Mouse (Mus musculus) erythroblast, adult 5-6 weeks (primary cell): ENCODE measurements around the gene Prc1. TPM values are rescaled to one million over a fixed set of nuclear protein-coding genes. Genes with fewer than 3 reads are reported as not detected.
"Not testable (repeated sequence)": the region's sequence is repeated elsewhere in the genome, so short reads cannot be mapped to it uniquely, and the experiment has no call there.

Experiments
- ATAC-seq: replicated peaks from 2 replicates; pipeline ENCODE4 v1.8.0; 2016; ENCODE audit warnings: moderate number of reproducible peaks, mild to moderate bottlenecking, moderate TSS enrichment, inconsistent platforms; ENCODE audit not compliant: poor library complexity, low FRiP score, severe bottlenecking
- total RNA-seq, 2 experiments: library from RNA; stranded (forward) in 1 of 2; stranded (reverse) in 1 of 2; fragments of 150-400 nt in 1 of 2; fragments of 200-764, 138-1000 nt in 1 of 2; gene quantifications; 2 replicates each; pipeline versions ENCODE4 v1.2.3 to v1.2.4; 2015 to 2017; ENCODE audit warnings: low replicate concordance in 2 of 2

Gene Prc1
- total RNA-seq, 2 experiments from 2014 or later: 74.7 to 188 TPM

DNA sequence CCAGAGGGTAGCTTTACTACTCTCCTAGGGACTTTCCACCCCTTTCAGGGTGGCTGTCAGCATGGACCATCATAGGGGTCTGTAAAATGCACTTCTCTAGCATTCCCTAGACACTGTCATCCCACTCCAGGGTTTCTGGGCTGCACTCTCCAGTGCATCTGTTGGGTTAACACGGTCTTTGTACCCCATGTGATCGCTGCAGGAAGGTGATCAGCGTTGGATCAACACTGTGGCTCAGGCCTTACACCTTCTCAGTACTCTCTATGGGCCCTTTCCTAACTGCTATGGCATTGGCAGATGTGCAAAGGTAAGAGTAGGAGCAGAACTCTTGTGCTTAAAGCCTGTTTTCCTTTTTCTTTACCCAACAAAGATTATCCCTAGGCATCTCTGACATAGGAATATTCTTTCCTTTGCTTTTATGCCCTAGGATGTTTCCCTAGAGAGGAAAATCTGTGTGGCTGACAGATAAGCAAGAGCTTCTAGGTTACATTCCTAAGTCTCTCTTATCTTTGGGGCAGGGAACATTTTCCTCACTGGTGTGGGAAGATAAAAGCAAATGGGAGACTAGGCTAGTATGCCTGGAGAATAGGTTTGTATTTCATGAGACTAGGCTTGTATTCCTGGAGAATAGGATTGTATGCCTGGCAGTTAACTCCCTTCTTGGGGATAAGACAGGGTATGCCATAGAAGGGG is 10.9 kb upstream of the Prc1 start:
- no peak for ATAC-seq

DNA sequence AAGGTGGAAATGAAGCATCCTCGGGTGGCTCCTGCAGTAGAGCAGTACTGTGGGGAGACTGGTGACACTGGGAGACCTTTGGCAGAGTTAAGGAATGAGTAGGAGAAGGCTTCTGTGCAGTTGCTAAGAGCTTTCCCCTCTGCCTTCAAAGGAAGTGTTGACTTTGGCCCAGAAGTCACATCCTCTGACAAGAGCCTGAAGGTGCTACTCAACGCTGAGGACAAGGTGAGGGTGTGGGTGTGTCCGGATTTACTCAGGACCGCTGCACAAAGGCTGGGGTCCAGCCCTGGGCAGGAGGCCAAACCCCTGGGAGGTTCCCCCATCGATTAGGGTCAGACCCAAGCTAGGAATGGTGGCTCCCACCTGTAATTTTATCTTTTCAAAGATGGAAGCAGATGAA is 9.9 kb upstream of the Prc1 start:
- no peak for ATAC-seq

DNA sequence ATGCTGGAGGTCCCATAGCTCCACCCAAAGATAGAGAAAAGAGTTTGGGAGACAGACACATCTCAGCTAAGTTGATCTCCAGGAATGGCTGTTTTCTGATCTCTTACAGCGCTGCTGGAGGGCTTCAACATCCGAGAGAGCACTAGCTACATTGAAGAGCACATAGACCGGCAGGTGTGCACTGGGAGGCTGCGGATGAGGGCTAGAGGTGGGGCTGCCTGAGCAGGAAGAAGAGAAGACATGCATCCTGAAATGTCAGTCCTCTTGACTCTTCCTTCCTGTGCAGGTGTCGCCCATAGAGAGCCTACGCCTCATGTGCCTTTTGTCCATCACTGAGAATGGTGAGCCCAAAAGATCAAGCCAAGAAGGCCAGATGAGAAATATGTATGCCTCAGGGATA is 8.5 kb upstream of the Prc1 start:
- ATAC-seq: no peak

DNA sequence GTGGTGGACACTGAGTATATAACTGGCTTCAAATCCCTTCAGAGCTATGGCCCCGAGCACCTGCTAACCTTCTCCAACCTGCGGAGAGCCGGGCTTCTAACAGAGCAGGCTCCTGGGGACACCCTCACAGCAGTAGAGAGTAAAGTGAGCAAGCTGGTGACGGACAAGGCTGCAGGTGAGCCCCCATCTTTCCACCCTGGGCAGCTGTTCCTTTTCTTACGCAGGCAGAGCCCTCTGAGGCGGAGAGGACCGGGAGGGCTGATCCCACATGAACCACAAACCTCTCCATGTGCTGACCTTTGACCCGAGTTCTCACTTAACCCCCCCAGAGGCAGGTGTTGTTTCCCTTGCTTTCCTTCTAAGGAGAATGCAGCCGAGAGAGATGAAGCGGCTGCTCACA is 6.5 kb upstream of the Prc1 start:
- ATAC-seq: no peak

DNA sequence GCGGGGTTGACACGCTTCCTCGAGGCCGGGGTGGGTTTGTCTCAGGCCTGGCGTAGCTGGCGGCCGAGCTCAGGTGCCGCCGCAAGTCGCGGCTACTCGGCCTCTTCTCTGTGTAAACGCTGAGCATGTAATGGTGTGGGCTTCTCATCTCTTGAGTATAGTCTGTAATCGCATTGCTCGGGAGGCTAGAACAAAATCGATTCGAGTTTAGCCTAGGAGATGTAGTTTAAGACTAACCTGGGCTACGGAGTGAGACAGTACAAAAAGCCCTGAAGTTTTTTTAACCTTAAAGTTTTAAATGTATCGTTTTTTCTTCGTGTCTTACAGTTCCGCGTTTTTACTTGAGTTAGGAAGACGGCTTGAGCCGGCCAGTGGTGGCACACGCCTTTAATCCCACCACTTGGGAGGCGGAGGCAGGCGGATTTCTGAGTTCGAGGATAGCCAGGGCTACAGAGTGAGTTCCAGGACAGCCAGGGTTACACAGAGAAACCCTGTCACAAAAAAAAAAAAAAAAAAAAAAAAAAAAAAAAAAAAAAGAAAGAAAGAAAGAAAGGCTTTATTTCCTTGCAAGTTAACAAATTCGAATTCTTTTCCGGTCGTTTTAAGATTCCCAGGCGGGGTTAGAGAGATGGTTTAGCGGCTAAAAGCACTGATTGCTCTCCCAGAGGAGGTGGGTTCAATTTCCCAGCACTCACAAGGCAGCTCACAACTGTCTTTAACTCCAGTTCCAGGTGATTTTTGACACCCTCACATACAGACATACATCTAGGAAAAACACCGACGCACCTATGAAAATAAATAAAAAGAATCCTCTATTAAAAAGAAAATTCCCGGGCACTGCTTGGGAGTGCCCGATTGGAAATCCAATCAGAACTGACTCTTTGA is 756 bp downstream of the Prc1 start:
- no peak for ATAC-seq

DNA sequence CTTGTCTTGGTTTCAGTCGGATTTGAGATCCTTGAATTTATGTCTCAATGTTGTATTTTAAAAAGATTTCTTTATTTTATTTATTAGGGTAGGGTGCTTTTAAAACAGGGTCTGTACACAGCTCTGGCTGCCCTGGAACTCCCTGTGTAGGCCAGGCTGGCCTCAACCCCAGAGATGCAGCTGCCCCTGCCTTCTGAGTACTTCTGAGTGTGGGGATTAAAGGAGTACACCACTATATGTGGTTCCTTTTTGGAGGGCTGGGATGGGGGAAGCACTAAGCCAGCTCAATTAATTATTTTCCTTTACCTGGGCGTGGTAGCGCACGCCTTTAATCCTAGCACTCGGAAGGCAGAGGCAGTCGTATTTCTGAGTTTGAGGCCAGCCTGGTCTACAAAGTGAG is 2.2 kb downstream of the Prc1 start:
- no peak for ATAC-seq

DNA sequence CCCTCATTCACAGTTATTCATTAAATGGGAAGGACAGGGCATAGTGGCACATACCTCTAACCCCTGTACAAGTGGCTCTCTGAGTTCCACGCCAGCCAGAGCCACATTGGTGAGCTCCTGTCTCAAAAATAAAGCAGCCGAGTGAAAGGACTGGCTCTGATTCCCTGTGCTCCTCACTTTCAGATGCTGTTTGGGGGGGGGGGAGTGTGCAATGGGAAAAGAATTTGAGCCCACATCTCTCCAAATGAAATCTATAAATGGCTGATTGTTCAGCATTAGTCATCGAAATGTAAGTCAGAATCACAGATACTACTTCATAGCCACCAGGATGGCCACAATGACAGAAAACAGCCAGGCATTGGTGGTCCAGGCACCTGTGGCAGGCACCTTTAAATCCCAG is 2.8 kb downstream of the Prc1 start:
- ATAC-seq: no peak

DNA sequence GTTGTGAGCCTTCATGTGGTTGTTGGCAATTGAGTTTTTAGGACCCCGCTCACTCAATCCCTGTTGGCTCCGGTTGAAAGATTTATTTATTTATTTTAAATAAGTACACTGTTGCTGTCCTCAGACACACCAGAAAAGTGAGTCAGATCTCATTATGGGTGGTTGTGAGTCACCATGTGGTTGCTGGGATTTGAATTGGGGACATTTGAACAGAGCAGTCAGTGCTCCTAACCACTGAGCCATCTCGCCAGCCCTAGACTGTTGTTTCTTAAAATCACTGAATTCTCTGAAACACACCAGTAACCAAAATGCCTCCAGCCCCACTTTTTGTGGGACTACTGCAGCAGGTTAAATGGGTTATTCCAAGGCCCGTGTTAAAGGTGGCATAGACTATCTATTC is 4.5 kb downstream of the Prc1 start:
- no peak for ATAC-seq

DNA sequence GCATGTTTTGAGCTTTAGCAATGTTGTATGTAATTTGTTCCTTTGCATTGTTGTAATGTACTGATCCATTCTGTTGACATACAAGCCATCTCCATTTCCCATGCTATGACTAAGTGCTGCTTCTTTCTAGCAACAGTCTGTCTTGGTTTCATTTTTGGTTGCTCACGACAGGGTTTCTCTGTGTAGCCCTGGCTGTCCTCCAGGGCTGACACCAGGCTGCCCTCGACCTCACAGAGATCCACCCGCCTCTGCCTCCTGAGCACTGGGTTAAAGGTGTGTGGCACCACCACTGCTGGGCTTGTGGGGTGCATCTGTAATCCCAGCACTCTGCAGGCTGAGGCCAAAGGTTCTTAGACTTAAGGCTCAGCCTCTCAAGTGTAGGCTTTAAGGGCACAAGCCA is 5.3 kb downstream of the Prc1 start:
- no peak for ATAC-seq

DNA sequence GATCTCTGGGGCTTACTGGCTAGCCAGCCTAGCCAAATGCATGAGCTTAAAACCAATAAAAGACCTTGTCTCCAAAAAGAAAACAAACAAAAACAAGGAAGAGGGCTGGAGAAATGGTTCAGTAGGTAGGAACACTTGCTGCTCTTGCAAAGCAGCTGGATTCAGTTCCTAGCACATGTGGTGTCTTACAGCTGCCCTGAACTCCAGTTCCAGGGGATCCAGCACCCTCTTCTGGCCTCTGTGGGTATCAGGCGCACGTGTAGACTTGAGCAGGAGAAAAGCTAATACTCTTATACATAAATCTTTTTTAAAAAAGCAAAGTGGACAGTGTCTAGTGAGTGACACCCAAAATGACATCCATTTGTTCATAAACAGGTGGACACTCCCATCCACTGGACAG is 7.3 kb downstream of the Prc1 start:
- no peak for ATAC-seq

DNA sequence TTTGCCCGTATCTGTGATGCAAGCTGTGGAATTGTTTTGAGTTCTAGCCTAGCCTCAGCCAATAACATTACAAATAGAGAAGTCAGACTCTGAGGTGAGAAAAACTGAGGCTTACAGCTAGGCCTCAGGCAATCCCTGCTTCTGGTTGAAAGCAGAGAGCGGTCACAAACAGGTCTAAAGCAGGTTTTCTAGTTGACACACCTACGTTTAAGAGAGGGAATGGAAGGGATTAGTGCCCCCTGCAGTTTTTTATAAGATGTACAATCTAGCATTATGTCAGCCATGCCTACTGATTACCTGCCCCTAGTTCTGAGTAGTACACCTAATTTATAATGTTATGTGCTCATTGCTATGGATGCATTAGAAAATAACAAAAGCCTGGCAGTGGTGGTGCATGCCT is 13.5 kb downstream of the Prc1 start:
- no peak for ATAC-seq

DNA sequence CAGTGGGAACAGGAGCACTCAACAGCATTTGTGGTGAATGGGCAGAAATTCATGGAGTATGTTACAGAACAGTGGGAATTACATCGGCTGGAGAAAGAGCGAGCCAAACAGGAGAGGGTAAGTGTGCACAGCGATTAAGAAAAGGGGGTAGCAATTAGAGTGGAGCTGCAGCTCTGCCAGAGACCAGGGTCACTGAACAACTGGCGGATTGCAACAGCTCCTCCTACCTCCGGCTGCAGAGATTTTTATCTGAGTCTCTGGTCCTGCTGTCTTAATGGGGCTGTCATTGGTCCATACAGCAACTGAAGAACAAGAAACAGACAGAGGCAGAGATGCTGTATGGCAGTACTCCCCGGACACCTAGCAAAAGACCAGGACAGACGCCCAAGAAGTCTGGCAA is 16.5 kb downstream of the Prc1 start:
- no peak for ATAC-seq

DNA sequence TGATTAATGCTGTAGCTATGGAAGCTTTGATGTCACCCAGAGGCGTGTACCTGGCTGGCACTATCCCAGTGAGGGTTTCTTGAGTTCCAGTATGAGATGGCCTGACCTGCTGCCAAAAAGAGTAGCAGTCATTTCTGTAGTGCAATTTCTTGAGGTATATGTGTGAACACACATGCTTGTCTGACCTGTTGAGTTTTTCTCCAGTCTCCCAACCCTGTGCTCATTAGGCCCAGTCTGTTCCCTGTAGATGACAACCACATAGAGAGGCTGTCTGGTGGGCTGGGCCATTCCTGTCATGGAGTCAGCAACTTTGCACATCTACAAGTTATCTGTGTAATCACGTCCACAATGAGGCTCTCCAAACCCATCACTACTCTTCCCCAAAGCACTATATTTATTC is 21.5 kb downstream of the Prc1 start:
- no peak for ATAC-seq

DNA sequence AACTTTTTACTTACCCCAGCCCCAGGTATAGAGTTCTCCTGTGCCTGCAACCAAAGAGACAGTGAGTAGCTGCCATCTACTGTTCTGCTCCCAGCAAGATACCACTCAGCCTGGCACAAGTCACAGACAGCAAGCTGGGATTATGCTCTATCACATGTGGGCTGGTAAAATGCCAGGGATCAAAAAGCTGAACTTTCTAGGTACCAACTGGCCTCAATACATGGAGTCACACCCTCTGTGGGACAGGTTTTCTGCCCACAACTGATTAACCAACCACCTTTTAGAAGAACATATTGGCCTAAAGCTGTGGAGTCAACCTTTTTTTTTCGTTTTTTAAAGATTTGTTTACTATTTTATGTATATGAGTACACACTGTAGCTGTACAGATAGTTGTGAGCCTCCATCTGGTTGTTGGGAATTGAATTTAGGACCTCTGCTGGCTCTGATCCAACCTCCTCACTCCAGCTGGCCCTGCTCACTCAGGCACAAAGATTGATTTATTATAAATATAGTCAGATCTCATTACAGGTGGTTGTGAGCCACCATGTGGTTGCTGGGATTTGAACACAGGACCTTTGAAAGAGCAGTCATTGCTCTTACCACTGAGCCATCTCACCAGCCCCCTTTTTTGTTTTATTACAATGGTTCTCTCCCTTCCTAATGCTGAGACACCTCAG is 23.3 kb downstream of the Prc1 start:
- ATAC-seq: no peak

DNA sequence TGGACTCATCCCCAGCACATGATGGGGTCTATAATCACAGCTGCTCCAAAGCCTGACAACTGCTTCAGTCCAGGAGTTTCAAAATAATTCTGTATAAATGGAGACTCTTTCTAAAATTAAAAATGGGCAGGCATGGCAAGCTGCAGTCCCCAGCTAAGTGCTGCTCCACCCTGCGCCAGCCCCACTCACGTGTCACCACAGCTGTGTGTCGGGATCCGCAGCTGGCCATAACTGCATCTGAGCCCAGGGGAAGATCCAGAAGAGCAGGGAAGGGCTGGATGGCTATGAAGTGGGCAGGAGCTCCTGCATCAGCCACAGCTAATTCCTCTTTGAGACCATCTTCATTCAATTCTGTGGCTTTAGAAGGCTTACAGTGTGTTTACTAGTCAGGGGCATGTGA is 24.4 kb downstream of the Prc1 start:
- ATAC-seq: no peak

DNA sequence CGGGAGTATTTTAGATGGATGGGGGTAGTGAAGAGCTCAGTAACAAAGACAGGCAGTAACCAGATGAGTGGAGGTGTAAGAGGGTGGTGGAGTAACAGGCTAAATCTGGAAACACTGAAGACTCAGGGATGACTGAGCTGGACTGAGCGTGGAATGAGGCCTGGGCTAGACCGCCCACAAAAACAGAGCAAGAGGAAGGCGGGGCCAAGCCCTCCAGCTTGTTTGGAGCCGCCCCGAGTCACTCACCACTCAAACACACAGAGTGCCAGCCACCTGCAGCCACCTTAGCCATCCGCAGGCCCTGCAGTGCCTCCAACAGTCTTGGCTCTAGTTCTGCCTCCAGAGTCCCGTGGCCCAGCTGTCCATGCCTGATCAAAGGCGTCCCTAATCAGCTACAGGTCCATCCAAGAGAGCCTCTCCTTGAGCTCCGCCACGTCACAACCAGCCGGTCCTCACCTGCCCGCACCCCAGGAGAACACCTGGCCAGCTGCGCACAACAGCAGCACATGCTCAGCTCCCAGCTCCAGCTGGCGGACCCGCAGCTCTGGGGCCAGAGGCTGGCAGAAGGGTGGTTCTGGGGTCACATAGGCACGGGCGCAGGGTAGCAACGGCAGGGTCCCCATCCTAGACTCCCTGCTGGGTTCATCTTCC is 25.7 kb downstream of the Prc1 start:
- ATAC-seq: no peak

DNA sequence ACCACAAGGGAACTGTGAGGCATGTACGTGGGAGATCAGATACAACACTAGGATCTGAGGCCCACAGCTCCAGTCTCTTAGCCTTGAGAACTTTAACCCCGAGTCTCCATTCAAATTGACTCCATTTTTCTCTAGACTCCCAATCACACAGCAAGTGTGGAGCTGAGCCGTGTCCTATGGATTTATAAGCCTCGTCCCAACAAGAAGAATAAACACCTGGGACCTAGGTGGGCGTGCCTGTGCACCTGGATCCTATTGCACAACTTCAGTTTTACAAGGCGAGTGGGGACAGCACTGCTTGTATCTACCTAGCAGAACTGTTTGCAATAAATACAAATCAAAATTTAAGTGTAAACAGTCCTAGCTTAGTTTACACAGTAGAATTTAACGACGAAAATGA is 29.1 kb downstream of the Prc1 start:
- ATAC-seq: no peak

DNA sequence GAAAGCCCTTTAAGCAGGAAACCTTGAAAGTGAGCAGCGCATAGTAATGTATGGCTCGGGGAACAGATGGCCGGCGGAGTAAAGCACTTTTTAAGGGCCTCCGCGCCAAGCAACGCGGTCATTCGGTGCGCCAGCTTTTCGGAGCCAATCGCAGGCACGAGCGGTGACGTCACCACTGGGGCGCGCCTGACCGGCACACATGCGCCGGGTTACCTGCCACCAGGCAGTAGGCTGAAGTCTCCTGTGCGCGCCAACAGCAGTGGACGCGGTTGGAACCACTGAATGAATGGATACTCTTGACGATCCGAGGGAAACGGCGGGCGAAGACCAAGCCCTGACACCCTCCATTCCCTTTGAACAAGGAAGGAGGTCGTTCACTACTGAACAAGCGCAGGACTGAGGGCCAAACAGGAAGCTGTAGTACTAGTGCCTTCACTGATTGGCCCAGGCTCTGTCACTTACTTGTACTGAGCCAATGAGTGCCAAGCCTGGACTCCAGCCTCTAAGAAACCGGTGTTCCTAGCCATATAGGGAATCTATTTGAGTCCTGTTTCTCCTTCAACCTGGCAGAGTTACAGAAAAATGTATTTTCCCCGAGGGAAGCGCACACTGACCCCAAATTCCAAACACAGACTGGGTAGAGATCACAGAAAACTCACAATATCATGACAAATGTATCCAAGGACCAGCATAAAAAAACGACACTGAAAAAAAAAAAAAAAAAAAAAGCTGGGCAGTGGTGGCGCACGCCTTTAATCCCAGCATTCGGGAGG is 30.0 kb downstream of the Prc1 start, which contains the start of gene Rccd1:
Gene Rccd1 (minus strand): TSS at position 412 of the 773 bp plus-strand sequence.
- peak; percentile 94 for ATAC-seq

DNA sequence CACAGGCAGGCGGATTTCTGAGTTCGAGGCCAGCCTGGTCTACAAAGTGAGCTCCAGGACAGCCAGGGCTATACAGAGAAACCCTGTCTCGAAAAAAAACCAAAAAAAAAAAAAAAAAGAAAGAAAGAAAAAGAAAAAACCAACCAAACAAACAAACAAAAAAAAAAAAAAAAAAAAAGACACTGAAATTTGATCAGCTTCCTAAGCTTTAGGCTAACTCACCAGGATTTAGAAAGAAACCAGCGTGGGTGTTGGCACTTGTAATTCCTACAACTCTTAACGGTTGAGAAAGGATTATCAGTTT is 30.5 kb downstream of the Prc1 start:
- not testable (repeated sequence) for ATAC-seq
